Mouse (Mus musculus) cortical plate, adult 2 months (tissue): ENCODE results near the gene Abcd1. TPM values are rescaled to one million over a fixed set of nuclear protein-coding genes. Genes with fewer than 3 reads are reported as not detected.

Experiments
- H3K27ac ChIP-seq: fragments of 200-500 bp; 2 replicates; pipeline ENCODE4 v1.5.1; 2012; ENCODE audit warnings: low read length, control low read depth, inconsistent platforms; ENCODE audit not compliant: insufficient read depth
- H3K4me1 ChIP-seq: fragments of 200-500 bp; 2 replicates; pipeline ENCODE4 v1.6.1; 2011; ENCODE audit warnings: low read length; ENCODE audit not compliant: control insufficient read depth, insufficient read depth
- H3K4me3 ChIP-seq: fragments of 200-500 bp; 2 replicates; pipeline ENCODE4 v1.5.1; 2011; ENCODE audit warnings: mild to moderate bottlenecking, low read length, control low read depth; ENCODE audit not compliant: insufficient read depth
- CTCF ChIP-seq: fragments of 200-500 bp; IDR thresholded peaks from 2 replicates; pipeline ENCODE4 v1.5.1; 2011; ENCODE audit warnings: mild to moderate bottlenecking, control low read depth, low read length; ENCODE audit not compliant: insufficient read depth; ENCODE audit errors: extremely low read depth
- POLR2A ChIP-seq: fragments of 200-500 bp; IDR thresholded peaks from 2 replicates; pipeline ENCODE4 v1.6.1; 2011; ENCODE audit warnings: mild to moderate bottlenecking, low read length, control low read depth; ENCODE audit not compliant: insufficient read depth; ENCODE audit errors: extremely low read depth
- polyA plus RNA-seq: library from polyadenylated mRNA; depleted of rRNA; stranded (reverse); fragments of >200 nt; gene quantifications from 2 replicates; pipeline ENCODE4 v1.2.3, GENCODE M21; 2012

Gene Abcd1
- polyA plus RNA-seq, 1 experiment, result 16.6 TPM

- Histone ChIP-seq H3K4me1 (no peaks in the 10 kb centered on the region), H3K4me3 (no peak overlapping the region), H3K27ac (no peak overlapping the region)
- peak; percentile 67 for TF ChIP-seq CTCF
- no peak for TF ChIP-seq POLR2A
These were observed 25.3 kb upstream of the Abcd1 start for GRCm38 (mm10) chrX:73690917-73691629.

GRCm38 (mm10) chrX:73700472-73700871 lies 15.9 kb upstream of the Abcd1 start:
- no peak overlapping the region for H3K27ac ChIP-seq
- H3K4me3 ChIP-seq, result no peak overlapping the region
- no peak for TF ChIP-seq POLR2A
- peak; percentile 39 for TF ChIP-seq CTCF
- H3K4me1 ChIP-seq, result no peaks in the 10 kb centered on the region

DNA sequence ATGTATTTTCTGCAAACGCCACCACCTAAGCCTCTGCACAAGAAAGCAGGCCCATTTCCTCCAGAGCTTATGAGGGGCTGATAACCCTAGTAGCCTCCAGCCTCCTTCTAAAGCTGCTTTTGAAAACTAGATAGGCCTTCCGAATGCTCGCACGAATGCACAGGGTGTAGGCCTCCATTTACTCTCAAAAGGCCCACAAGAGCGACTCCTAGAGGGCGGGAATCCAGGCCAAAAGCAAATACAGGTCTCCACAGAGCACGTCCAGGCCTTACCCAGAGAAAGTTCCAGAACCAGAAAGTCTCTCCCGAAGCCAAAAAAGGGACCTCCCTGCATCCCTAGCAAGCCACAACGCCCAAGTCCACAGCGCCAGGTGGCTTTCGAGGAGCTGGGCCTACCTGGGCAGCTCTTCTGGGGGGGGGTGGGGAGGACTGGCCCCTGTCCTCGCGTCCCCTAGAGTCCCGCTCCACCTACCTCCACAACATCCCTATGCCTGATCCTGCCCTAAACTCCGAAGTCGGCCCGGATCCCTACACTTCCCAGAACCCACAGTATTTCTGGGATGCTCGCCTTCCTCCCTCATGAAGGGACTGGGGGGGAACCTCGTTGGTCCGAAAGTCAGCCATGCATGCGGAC lies 805 bp upstream of the Abcd1 start:
- TF ChIP-seq CTCF (no peak), POLR2A (no peak)
- Histone ChIP-seq H3K4me3 (peak overlapping the region; percentile 69), H3K27ac (no peak overlapping the region)

DNA sequence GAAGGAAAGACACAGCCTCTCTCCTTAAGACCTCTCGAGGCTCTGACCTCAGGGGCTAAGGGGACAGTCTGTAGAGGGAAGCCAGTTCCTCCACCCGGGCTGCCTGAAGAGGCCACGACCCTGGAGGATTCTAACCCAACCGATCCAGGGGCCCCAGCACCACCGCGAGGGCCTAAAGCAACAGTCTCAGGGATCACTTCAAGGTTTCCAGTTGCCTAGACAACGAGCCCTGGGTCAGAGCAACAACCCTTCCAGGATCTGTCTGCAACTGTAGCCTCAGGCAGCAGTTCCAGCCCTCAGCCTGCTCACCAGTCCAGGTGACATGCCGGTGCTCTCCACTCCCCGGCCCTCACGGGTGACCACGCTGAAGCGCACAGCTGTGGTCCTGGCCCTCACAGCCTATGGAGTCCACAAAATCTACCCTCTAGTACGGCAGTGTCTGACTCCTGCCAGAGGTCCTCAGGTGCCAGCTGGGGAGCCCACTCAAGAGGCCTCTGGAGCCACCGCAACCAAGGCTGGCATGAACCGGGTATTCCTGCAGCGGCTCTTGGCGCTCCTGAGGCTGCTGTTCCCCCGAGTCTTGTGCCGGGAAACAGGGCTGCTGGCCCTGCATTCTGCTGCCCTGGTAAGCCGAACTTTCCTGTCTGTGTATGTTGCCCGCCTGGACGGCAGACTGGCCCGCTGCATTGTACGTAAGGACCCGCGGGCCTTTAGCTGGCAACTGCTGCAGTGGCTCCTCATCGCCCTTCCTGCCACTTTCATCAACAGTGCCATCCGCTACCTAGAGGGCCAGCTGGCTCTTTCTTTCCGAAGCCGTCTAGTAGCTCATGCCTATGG lies 530 bp downstream of the Abcd1 start:
- TF ChIP-seq POLR2A (0 out of 2 replicates have a peak, but pooled peaks have one; percentile 3), CTCF (no peak)
- 0 out of 2 replicates have a peak, but pooled peaks cover 4% of the 10 kb centered on the region for H3K4me1 ChIP-seq
- H3K27ac ChIP-seq, result peak overlapping the region; percentile 76
- H3K4me3 ChIP-seq, result peak overlapping the region; percentile 69

More for the DNA sequence above, 805 bp upstream of the Abcd1 start:
- 0 out of 2 replicates have a peak, but pooled peaks cover 4% of the 10 kb centered on the region for H3K4me1 ChIP-seq

- Histone ChIP-seq H3K4me1 (0 out of 2 replicates have a peak, but pooled peaks cover 4% of the 10 kb centered on the region), H3K4me3 (peak overlapping the region; percentile 69), H3K27ac (no peak overlapping the region)
- TF ChIP-seq POLR2A (no peak), CTCF (no peak)
These were observed 1.3 kb downstream of the Abcd1 start for GRCm38 (mm10) chrX:73717667-73718066.

DNA sequence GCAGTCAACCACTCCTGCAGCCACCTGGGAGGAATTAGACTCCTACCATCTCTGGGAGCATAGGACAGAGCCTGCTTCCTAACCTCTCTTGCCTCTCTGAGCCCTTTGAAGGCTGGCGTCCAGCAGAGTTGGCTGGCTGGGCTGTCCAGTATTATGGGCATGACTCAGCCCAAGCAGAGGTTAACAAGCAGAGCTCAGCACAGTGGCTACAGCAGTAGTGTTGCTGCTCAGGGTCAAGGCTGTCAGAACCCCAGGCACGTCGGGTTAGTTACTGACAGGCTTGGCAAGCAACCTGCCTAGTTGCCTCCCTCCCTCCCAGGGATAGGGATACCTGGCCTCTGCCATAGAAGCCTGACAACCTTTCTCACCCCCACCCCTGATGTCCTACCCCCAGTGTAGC lies 1.9 kb downstream of the Abcd1 start:
- no peak overlapping the region; the same call in 1 of the 2 replicates for H3K4me3 ChIP-seq
- H3K4me1 ChIP-seq, result 0 out of 2 replicates have a peak, but pooled peaks cover 4% of the 10 kb centered on the region
- no peak overlapping the region for H3K27ac ChIP-seq
- no peak for TF ChIP-seq POLR2A

DNA sequence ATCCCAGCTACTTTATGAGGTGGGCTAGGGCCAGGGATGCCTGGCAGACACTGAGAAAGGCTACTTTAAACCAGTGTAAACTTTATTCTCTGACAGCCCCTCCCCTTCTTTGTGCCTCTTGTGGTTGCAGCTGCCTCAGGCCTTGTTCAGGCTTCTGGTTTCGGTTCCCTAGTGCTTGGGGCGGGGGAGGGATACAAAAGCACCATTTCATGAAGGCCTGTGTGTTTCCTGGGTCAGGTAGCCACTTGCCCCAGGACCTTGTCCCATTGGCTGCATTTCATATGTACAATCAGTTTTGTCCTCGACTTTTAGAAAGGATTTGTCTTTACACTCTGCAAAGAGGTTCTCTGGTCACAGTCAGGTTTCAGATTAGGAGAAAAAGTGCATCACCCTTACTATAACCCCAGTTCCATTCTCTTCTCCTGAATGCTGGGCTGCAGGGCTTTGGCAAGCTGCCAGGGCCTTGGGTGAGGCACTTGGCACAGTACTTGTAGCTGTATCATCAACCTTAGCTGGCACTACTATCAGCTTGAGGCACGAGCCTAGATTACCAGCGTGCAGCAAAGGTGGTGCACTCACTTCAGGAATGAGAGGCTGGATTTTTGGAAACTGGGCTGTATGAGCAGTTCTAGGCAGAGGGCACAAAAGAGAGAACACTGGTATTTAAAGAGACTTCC lies 2.4 kb downstream of the Abcd1 start:
- no peak for TF ChIP-seq CTCF
- no peak for TF ChIP-seq POLR2A
- no peak overlapping the region for H3K27ac ChIP-seq
- H3K4me3 ChIP-seq, result no peak overlapping the region; the same call in 1 of the 2 replicates
- 0 out of 2 replicates have a peak, but pooled peaks cover 4% of the 10 kb centered on the region for H3K4me1 ChIP-seq

DNA sequence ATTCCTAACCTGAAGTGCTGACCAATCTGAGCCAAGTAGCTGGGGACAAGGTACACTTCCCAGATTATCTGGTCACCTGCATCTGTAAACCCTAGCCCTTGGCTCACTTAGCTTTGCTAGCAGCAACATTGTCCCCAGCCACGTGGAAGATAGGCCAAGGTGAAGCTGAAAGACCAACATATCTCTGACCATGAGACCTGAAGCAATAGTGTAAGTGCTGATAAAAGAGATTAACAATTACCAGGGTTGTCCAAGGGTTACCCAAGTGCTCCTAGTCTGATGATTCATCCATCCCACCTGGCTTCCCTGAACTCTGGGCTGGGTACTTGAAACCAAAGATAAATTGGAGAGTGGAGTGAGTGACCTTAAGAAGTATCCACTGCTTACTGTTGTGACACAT lies 14.5 kb downstream of the Abcd1 start:
- H3K27ac ChIP-seq, result no peak overlapping the region
- no peaks in the 10 kb centered on the region for H3K4me1 ChIP-seq
- TF ChIP-seq POLR2A (no peak), CTCF (no peak)
- no peak overlapping the region for H3K4me3 ChIP-seq

DNA sequence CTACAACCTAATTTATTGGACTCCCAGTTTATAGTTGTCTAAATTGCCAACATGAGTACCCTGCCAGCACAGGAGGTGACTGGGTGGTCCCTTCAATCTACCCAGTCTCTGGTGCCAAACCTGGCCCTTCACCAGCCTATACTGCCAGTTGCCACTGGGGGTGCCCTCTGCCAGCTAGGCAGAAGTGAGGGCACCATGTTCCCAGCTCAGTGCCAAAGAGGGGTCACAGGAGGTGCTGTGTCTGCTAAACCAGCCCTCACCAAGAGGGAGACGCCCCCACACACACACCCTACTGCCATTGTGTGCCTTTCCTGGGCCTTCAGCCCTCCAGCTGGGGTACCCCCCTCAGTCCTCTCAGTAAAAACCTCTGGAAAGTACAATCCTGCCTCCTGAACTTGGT lies 21.8 kb downstream of the Abcd1 start:
- 0 out of 2 replicates have a peak, but pooled peaks have one; percentile 11 for TF ChIP-seq CTCF
- no peak for TF ChIP-seq POLR2A
- Histone ChIP-seq H3K4me1 (no peaks in the 10 kb centered on the region), H3K27ac (no peak overlapping the region)

More for the DNA sequence above, 21.8 kb downstream of the Abcd1 start:
- no peak overlapping the region for H3K4me3 ChIP-seq
